Mouse (Mus musculus): ENCODE measurements at regions not wholly inside any gene's neighbourhood (a gene's known extent, or its start where the extent isn't known, plus 50 kb on each side); places are given as distances from the start of the nearest gene placed in this dataset.
"Not testable (repeated sequence)": the region's sequence is repeated elsewhere in the genome, so short reads cannot be mapped to it uniquely, and the experiment has no call there.

GRCm38 (mm10) chr7:73827549-73827948 lies 87.4 kb downstream of the Fam174b start:
- no peak for DNase-seq (ENCODE audit: inconsistent age in 2 of 2, low spot score in 1 of 2)

- peak; percentile 64 to 81 for DNase-seq (ENCODE audit: inconsistent age in 2 of 2, low spot score in 1 of 2)
Measured at GRCm38 (mm10) chr7:73830581-73830980, 90.5 kb downstream of the Fam174b start.

GRCm38 (mm10) chr7:73840381-73840780 lies 100.3 kb downstream of the Fam174b start:
- no peak for DNase-seq (ENCODE audit: inconsistent age in 2 of 2, low spot score in 1 of 2)

GRCm38 (mm10) chr7:73852184-73852583 lies 112.1 kb downstream of the Fam174b start:
- DNase-seq (ENCODE audit: inconsistent age in 2 of 2, low spot score in 1 of 2), result no peak

GRCm38 (mm10) chr7:73853296-73853950 lies 113.3 kb downstream of the Fam174b start:
- not testable (repeated sequence) for DNase-seq (ENCODE audit: inconsistent age in 2 of 2, low spot score in 1 of 2)

GRCm38 (mm10) chr7:73855489-73855888 lies 115.4 kb downstream of the Fam174b start:
- DNase-seq (ENCODE audit: inconsistent age in 2 of 2, low spot score in 1 of 2), result peak; percentile 33 to 73

GRCm38 (mm10) chr7:73856908-73857307 lies 116.8 kb downstream of the Fam174b start:
- DNase-seq (ENCODE audit: inconsistent age in 2 of 2, low spot score in 1 of 2), result no peak

- no peak for DNase-seq (ENCODE audit: inconsistent age in 2 of 2, low spot score in 1 of 2)
Measured at GRCm38 (mm10) chr7:73865086-73865485, 125.0 kb downstream of the Fam174b start.

GRCm38 (mm10) chr7:73872181-73872580 lies 132.1 kb downstream of the Fam174b start:
- no peak for DNase-seq (ENCODE audit: inconsistent age in 2 of 2, low spot score in 1 of 2)

- no peak for DNase-seq (ENCODE audit: inconsistent age in 2 of 2, low spot score in 1 of 2)
Measured at GRCm38 (mm10) chr7:73881252-73882042, 132.0 kb downstream of the St8sia2 start.

GRCm38 (mm10) chr7:73886152-73886551 lies 127.3 kb downstream of the St8sia2 start:
- DNase-seq (ENCODE audit: inconsistent age in 2 of 2, low spot score in 1 of 2), result no peak

Measured in adrenal gland, adult (tissue).